Mouse (Mus musculus) heart, embryonic 16.5 days (tissue): ENCODE measurements at regions not wholly inside any gene's neighbourhood (a gene's known extent, or its start where the extent isn't known, plus 50 kb on each side); places are given as distances from the start of the nearest gene placed in this dataset.

Source experiments
- ATAC-seq: fragments of 200-750 bp; cut with Nextera tagmentation; replicated peaks from 2 replicates; pipeline ENCODE4 v1.8.0; 2017; ENCODE audit warnings: moderate number of reproducible peaks; ENCODE audit not compliant: insufficient read depth, low FRiP score; ENCODE audit errors: extremely low read depth
- H3K27ac ChIP-seq: fragments of 300-500 bp; sonication (generic); 2 replicates; pipeline ENCODE4 v1.5.1; 2014; ENCODE audit warnings: mild to moderate bottlenecking, low read length, control low read depth, moderate library complexity
- H3K27me3 ChIP-seq: fragments of 300-500 bp; sonication (generic); 2 replicates; pipeline ENCODE4 v1.6.1; 2014; ENCODE audit warnings: low read length, mixed read lengths; ENCODE audit not compliant: control insufficient read depth, insufficient read depth
- H3K36me3 ChIP-seq: fragments of 300-500 bp; sonication (generic); 2 replicates; pipeline ENCODE4 v1.6.1; 2014; ENCODE audit not compliant: control insufficient read depth, insufficient read depth
- H3K4me1 ChIP-seq: fragments of 300-500 bp; sonication (generic); 2 replicates; pipeline ENCODE4 v1.6.1; 2014; ENCODE audit warnings: low read length, mixed read lengths; ENCODE audit not compliant: control insufficient read depth, insufficient read depth
- H3K4me2 ChIP-seq: fragments of 300-500 bp; sonication (generic); 2 replicates; pipeline ENCODE4 v1.6.1; 2014; ENCODE audit warnings: low read depth, mild to moderate bottlenecking, control low read depth, low read length
- H3K4me3 ChIP-seq: fragments of 300-500 bp; sonication (generic); 2 replicates; pipeline ENCODE4 v1.5.1; 2014; ENCODE audit warnings: mild to moderate bottlenecking, control low read depth, low read length
- H3K9ac ChIP-seq: fragments of 300-500 bp; sonication (generic); 2 replicates; pipeline ENCODE4 v1.6.1; 2014; ENCODE audit warnings: low read length, control low read depth
- H3K9me3 ChIP-seq: fragments of 300-500 bp; sonication (generic); replicated peaks from 2 replicates; pipeline ENCODE4 v1.6.1; 2016; ENCODE audit warnings: low read length; ENCODE audit not compliant: control insufficient read depth
- WGBS: fragments of 180-500 bp; shearing (Covaris S2); extraction: QIAGEN DNeasy Blood & Tissue Kit; methylation state at CpG from one replicate; pipeline ENCODE4 v1.1.7; 2014; 5-methylcytosine and 5-hydroxymethylcytosine counted together

- H3K9ac ChIP-seq: no peak overlapping the region
- H3K4me1 ChIP-seq: no peaks in the 10 kb centered on the region
- ATAC-seq: no peak
- WGBS: 62% methylated on average over 6 of the region's 6 CpGs
- H3K27me3 ChIP-seq: no peaks in the 10 kb centered on the region
- no peaks in the 10 kb centered on the region for H3K9me3 ChIP-seq
- no peak overlapping the region for H3K4me3 ChIP-seq
- no peaks in the 10 kb centered on the region for H3K36me3 ChIP-seq
- H3K4me2 ChIP-seq: no peak overlapping the region
- no peak overlapping the region for H3K27ac ChIP-seq
Measured at GRCm38 (mm10) chr3:148603276-148603675, 387.1 kb downstream of the Adgrl2 start.

GRCm38 (mm10) chr3:148602730-148603255 lies 387.6 kb downstream of the Adgrl2 start:
- Histone ChIP-seq H3K4me3 (no peak overlapping the region), H3K4me2 (no peak overlapping the region), H3K9ac (no peak overlapping the region), H3K27me3 (no peaks in the 10 kb centered on the region), H3K36me3 (no peaks in the 10 kb centered on the region), H3K4me1 (no peaks in the 10 kb centered on the region), H3K9me3 (no peaks in the 10 kb centered on the region), H3K27ac (no peak overlapping the region)
- ATAC-seq: no peak
- WGBS: 75% methylated on average over 5 of the region's 5 CpGs

GRCm38 (mm10) chr3:148595561-148595960 lies 394.8 kb downstream of the Adgrl2 start:
- Histone ChIP-seq H3K27me3 (no peaks in the 10 kb centered on the region), H3K9ac (no peak overlapping the region), H3K36me3 (no peaks in the 10 kb centered on the region), H3K9me3 (no peaks in the 10 kb centered on the region), H3K4me2 (no peak overlapping the region), H3K4me1 (no peaks in the 10 kb centered on the region), H3K4me3 (no peak overlapping the region), H3K27ac (no peak overlapping the region)
- WGBS: 83% methylated on average over 4 of the region's 4 CpGs
- ATAC-seq: no peak

- Histone ChIP-seq H3K9ac (no peak overlapping the region), H3K9me3 (no peaks in the 10 kb centered on the region), H3K4me2 (no peak overlapping the region), H3K27me3 (no peaks in the 10 kb centered on the region), H3K36me3 (no peaks in the 10 kb centered on the region), H3K4me1 (no peaks in the 10 kb centered on the region), H3K4me3 (no peak overlapping the region), H3K27ac (no peak overlapping the region)
- no peak for ATAC-seq
- 58% methylated on average over 2 of the region's 2 CpGs for WGBS
Measured at GRCm38 (mm10) chr3:148589556-148589955, 400.8 kb downstream of the Adgrl2 start.

GRCm38 (mm10) chr3:148575735-148576134 lies 414.6 kb downstream of the Adgrl2 start:
- no peak overlapping the region for H3K4me3 ChIP-seq
- no peaks in the 10 kb centered on the region for H3K27me3 ChIP-seq
- H3K4me2 ChIP-seq: no peak overlapping the region
- no peak overlapping the region for H3K9ac ChIP-seq
- no peak for ATAC-seq
- H3K36me3 ChIP-seq: no peaks in the 10 kb centered on the region
- H3K9me3 ChIP-seq: no peaks in the 10 kb centered on the region
- H3K4me1 ChIP-seq: no peaks in the 10 kb centered on the region
- H3K27ac ChIP-seq: no peak overlapping the region
- WGBS: 73% methylated on average over 1 of the region's 1 CpGs

GRCm38 (mm10) chr3:148572493-148572892 lies 417.9 kb downstream of the Adgrl2 start:
- Histone ChIP-seq H3K4me1 (no peaks in the 10 kb centered on the region), H3K9ac (no peak overlapping the region), H3K27me3 (no peaks in the 10 kb centered on the region), H3K4me3 (no peak overlapping the region), H3K9me3 (no peaks in the 10 kb centered on the region), H3K4me2 (no peak overlapping the region), H3K36me3 (no peaks in the 10 kb centered on the region), H3K27ac (no peak overlapping the region)
- 63% methylated on average over 4 of the region's 4 CpGs for WGBS
- no peak for ATAC-seq

GRCm38 (mm10) chr3:148564716-148565115 lies 425.6 kb downstream of the Adgrl2 start:
- ATAC-seq: no peak
- Histone ChIP-seq H3K4me2 (no peak overlapping the region), H3K27me3 (no peaks in the 10 kb centered on the region), H3K9ac (no peak overlapping the region), H3K36me3 (no peaks in the 10 kb centered on the region), H3K4me3 (no peak overlapping the region), H3K9me3 (no peaks in the 10 kb centered on the region), H3K4me1 (no peaks in the 10 kb centered on the region), H3K27ac (no peak overlapping the region)
- 64% methylated on average over 4 of the region's 4 CpGs for WGBS

GRCm38 (mm10) chr3:148561211-148561610 lies 429.1 kb downstream of the Adgrl2 start:
- no peak overlapping the region for H3K4me2 ChIP-seq
- no peaks in the 10 kb centered on the region for H3K36me3 ChIP-seq
- no peaks in the 10 kb centered on the region for H3K9me3 ChIP-seq
- H3K4me3 ChIP-seq: no peak overlapping the region
- WGBS: 90% methylated on average over 4 of the region's 4 CpGs
- no peaks in the 10 kb centered on the region for H3K4me1 ChIP-seq
- H3K27me3 ChIP-seq: no peaks in the 10 kb centered on the region
- H3K9ac ChIP-seq: no peak overlapping the region
- H3K27ac ChIP-seq: no peak overlapping the region
- ATAC-seq: no peak

GRCm38 (mm10) chr3:148559752-148560460 lies 430.4 kb downstream of the Adgrl2 start:
- WGBS: 85% methylated on average over 13 of the region's 13 CpGs
- ATAC-seq: no peak
- no peak overlapping the region for H3K27ac ChIP-seq
- no peaks in the 10 kb centered on the region for H3K9me3 ChIP-seq
- no peak overlapping the region for H3K4me2 ChIP-seq
- H3K36me3 ChIP-seq: no peaks in the 10 kb centered on the region
- H3K4me1 ChIP-seq: no peaks in the 10 kb centered on the region
- H3K27me3 ChIP-seq: no peaks in the 10 kb centered on the region
- H3K9ac ChIP-seq: no peak overlapping the region
- H3K4me3 ChIP-seq: no peak overlapping the region
